Mouse (Mus musculus) heart, embryonic 16.5 days (tissue): ENCODE measurements at regions not wholly inside any gene's neighbourhood (a gene's known extent, or its start where the extent isn't known, plus 50 kb on each side); places are given as distances from the start of the nearest gene placed in this dataset.

Source experiments
- ATAC-seq: fragments of 200-750 bp; cut with Nextera tagmentation; replicated peaks from 2 replicates; pipeline ENCODE4 v1.8.0; 2017; ENCODE audit warnings: moderate number of reproducible peaks; ENCODE audit not compliant: insufficient read depth, low FRiP score; ENCODE audit errors: extremely low read depth
- H3K27ac ChIP-seq: fragments of 300-500 bp; sonication (generic); 2 replicates; pipeline ENCODE4 v1.5.1; 2014; ENCODE audit warnings: mild to moderate bottlenecking, low read length, control low read depth, moderate library complexity
- H3K27me3 ChIP-seq: fragments of 300-500 bp; sonication (generic); 2 replicates; pipeline ENCODE4 v1.6.1; 2014; ENCODE audit warnings: low read length, mixed read lengths; ENCODE audit not compliant: control insufficient read depth, insufficient read depth
- H3K36me3 ChIP-seq: fragments of 300-500 bp; sonication (generic); 2 replicates; pipeline ENCODE4 v1.6.1; 2014; ENCODE audit not compliant: control insufficient read depth, insufficient read depth
- H3K4me1 ChIP-seq: fragments of 300-500 bp; sonication (generic); 2 replicates; pipeline ENCODE4 v1.6.1; 2014; ENCODE audit warnings: low read length, mixed read lengths; ENCODE audit not compliant: control insufficient read depth, insufficient read depth
- H3K4me2 ChIP-seq: fragments of 300-500 bp; sonication (generic); 2 replicates; pipeline ENCODE4 v1.6.1; 2014; ENCODE audit warnings: low read depth, mild to moderate bottlenecking, control low read depth, low read length
- H3K4me3 ChIP-seq: fragments of 300-500 bp; sonication (generic); 2 replicates; pipeline ENCODE4 v1.5.1; 2014; ENCODE audit warnings: mild to moderate bottlenecking, control low read depth, low read length
- H3K9ac ChIP-seq: fragments of 300-500 bp; sonication (generic); 2 replicates; pipeline ENCODE4 v1.6.1; 2014; ENCODE audit warnings: low read length, control low read depth
- H3K9me3 ChIP-seq: fragments of 300-500 bp; sonication (generic); replicated peaks from 2 replicates; pipeline ENCODE4 v1.6.1; 2016; ENCODE audit warnings: low read length; ENCODE audit not compliant: control insufficient read depth
- WGBS: fragments of 180-500 bp; shearing (Covaris S2); extraction: QIAGEN DNeasy Blood & Tissue Kit; methylation state at CpG from one replicate; pipeline ENCODE4 v1.1.7; 2014; 5-methylcytosine and 5-hydroxymethylcytosine counted together

- H3K36me3 ChIP-seq: no peaks in the 10 kb centered on the region
- no peak overlapping the region for H3K9ac ChIP-seq
- H3K4me3 ChIP-seq: no peak overlapping the region
- no peak overlapping the region for H3K4me2 ChIP-seq
- H3K4me1 ChIP-seq: no peaks in the 10 kb centered on the region
- 36% methylated on average over 4 of the region's 4 CpGs for WGBS
- no peak overlapping the region for H3K27ac ChIP-seq
- no peak for ATAC-seq
- H3K27me3 ChIP-seq: no peaks in the 10 kb centered on the region
- H3K9me3 ChIP-seq: no peaks in the 10 kb centered on the region
Measured at GRCm38 (mm10) chr15:90333275-90333674, 109.2 kb downstream of the Alg10b start.

DNA sequence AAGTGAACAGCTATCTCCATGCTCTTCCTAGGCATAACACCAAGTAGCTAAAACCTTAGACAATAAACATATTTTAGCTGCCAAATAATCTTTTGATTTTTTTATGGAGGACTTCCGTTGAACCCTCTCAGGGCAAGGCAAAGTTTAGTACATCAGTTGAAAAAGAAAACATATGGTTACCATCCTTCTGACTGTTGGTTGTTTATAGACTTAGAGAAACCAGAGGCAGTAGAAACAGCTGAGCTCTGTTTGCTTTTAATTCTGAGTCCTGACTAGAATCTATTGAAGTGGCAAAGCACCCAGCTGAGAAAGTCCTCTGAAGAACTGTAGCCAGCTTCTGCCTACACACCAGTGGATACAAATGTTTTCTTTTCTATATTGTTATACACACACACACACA is 109.7 kb downstream of the Alg10b start:
- Histone ChIP-seq H3K27ac (no peak overlapping the region), H3K4me1 (no peaks in the 10 kb centered on the region), H3K27me3 (no peaks in the 10 kb centered on the region), H3K9me3 (no peaks in the 10 kb centered on the region), H3K36me3 (no peaks in the 10 kb centered on the region), H3K9ac (no peak overlapping the region), H3K4me3 (no peak overlapping the region), H3K4me2 (no peak overlapping the region)
- no peak for ATAC-seq
- WGBS: 48% methylated on average over 1 of the region's 1 CpGs

DNA sequence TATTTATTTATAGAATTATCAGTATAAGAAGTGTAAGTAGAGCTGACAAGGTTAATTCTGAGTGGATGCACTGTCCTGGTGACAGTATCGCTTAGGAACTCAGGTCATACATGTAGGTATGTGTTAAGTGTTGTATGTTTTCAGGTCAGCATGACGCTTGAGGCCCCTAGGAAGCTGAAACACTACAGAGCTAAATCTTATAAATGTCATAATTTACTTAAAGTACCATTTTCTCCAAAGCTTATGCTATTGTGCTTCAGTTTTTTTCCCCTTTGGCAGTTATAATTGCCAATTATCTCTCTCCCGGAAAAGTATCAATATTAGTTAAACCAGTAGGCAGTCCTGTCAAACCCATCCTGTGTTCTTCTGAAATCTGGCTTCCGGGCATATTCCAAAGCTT is 110.3 kb downstream of the Alg10b start:
- Histone ChIP-seq H3K4me1 (no peaks in the 10 kb centered on the region), H3K4me3 (no peak overlapping the region), H3K9ac (no peak overlapping the region), H3K36me3 (no peaks in the 10 kb centered on the region), H3K4me2 (no peak overlapping the region), H3K27ac (no peak overlapping the region), H3K9me3 (no peaks in the 10 kb centered on the region), H3K27me3 (no peaks in the 10 kb centered on the region)
- ATAC-seq: no peak
- 80% methylated on average over 4 of the region's 4 CpGs for WGBS

GRCm38 (mm10) chr15:90335506-90335905 is 111.4 kb downstream of the Alg10b start:
- Histone ChIP-seq H3K4me1 (no peaks in the 10 kb centered on the region), H3K9ac (no peak overlapping the region), H3K27ac (no peak overlapping the region), H3K4me3 (no peak overlapping the region), H3K4me2 (peak overlapping the region; percentile 8; the same call in 1 of the 2 replicates), H3K27me3 (no peaks in the 10 kb centered on the region), H3K9me3 (no peaks in the 10 kb centered on the region), H3K36me3 (no peaks in the 10 kb centered on the region)
- WGBS: 32% methylated on average over 7 of the region's 7 CpGs
- no peak for ATAC-seq

DNA sequence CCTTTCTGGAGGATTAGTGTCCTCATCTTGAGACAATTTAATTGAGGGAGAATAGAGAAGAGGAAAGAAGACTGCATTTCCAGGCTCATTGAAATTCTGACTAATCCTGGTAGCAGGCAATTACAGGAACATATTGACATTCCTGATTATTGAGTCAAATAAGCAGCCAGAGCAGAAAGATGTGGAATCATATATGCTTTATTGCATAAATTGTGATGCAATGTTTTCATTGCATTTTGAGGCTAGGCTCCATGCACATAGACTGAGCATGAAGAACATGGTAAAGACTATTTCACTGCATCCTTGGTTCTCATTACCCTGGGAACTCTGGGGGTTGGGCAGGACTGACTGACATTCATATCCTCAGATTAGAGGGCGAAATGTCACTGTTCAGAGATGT is 116.0 kb downstream of the Alg10b start:
- no peak overlapping the region for H3K4me3 ChIP-seq
- 73% methylated on average over 1 of the region's 1 CpGs for WGBS
- no peaks in the 10 kb centered on the region for H3K36me3 ChIP-seq
- no peaks in the 10 kb centered on the region for H3K4me1 ChIP-seq
- no peak overlapping the region for H3K27ac ChIP-seq
- no peaks in the 10 kb centered on the region for H3K27me3 ChIP-seq
- H3K9me3 ChIP-seq: no peaks in the 10 kb centered on the region
- no peak overlapping the region for H3K9ac ChIP-seq
- no peak overlapping the region for H3K4me2 ChIP-seq
- no peak for ATAC-seq

DNA sequence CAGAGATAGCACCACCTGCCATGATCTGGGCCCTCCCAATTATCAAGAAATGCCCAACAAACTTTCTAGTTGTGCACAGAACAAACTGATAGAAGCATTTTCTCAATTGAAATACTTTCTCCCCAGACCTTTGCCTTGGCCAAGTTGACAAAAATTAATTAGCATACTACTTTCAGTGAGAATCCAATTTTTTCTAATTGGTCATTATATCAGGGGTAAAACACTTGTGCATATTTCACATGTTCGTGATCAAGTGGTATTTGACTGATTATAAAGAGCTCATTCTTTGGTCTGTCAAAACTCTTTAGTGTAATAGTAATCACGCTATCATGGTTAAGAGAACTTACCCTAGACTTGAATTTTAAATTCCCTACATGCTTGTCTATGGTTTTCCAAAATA is 117.2 kb downstream of the Alg10b start:
- H3K9ac ChIP-seq: no peak overlapping the region
- no peak for ATAC-seq
- no peak overlapping the region for H3K4me3 ChIP-seq
- no peaks in the 10 kb centered on the region for H3K36me3 ChIP-seq
- WGBS: 80% methylated on average over 2 of the region's 2 CpGs
- no peaks in the 10 kb centered on the region for H3K27me3 ChIP-seq
- peaks cover 2% of the 10 kb centered on the region; the same call in 1 of the 2 replicates for H3K4me1 ChIP-seq
- H3K27ac ChIP-seq: no peak overlapping the region
- no peak overlapping the region for H3K4me2 ChIP-seq
- no peaks in the 10 kb centered on the region for H3K9me3 ChIP-seq

GRCm38 (mm10) chr15:90343771-90344170 is 119.7 kb downstream of the Alg10b start:
- H3K36me3 ChIP-seq: no peaks in the 10 kb centered on the region
- H3K4me2 ChIP-seq: no peak overlapping the region
- H3K4me3 ChIP-seq: no peak overlapping the region
- H3K9ac ChIP-seq: no peak overlapping the region
- no peaks in the 10 kb centered on the region for H3K27me3 ChIP-seq
- no peak overlapping the region for H3K27ac ChIP-seq
- 40% methylated on average over 1 of the region's 1 CpGs for WGBS
- no peak for ATAC-seq
- H3K4me1 ChIP-seq: peaks cover 3% of the 10 kb centered on the region; the same call in 1 of the 2 replicates
- H3K9me3 ChIP-seq: peaks cover 3% of the 10 kb centered on the region; the same call in 1 of the 2 replicates

- Histone ChIP-seq H3K36me3 (no peaks in the 10 kb centered on the region), H3K4me2 (no peak overlapping the region), H3K4me3 (no peak overlapping the region), H3K27me3 (no peaks in the 10 kb centered on the region), H3K27ac (no peak overlapping the region), H3K9ac (no peak overlapping the region), H3K4me1 (peaks cover 3% of the 10 kb centered on the region; the same call in 1 of the 2 replicates), H3K9me3 (peaks cover 3% of the 10 kb centered on the region; the same call in 1 of the 2 replicates)
- ATAC-seq: no peak
- 70% methylated on average over 4 of the region's 4 CpGs for WGBS
Measured at GRCm38 (mm10) chr15:90344956-90345355, 120.8 kb downstream of the Alg10b start.

DNA sequence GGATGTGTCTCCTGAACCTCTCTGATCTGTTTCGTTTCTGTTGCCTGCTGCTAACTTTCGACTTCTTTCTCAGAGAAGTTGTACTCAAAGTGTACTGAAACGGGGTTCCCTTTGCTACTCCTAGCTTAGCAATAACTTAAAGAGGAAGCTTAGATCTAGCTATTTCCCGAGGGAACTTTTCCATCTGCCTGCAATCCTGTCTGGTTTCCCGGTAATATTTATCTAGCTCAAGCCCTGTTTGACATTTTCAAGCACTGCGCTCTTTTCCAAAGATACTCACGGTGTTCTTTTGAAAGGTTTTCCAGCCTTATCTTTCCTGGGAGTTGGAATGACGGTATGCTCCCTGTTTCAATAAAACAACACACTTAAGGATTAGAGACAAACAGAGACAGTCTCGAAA is 122.1 kb downstream of the Alg10b start:
- peaks cover 3% of the 10 kb centered on the region; the same call in 1 of the 2 replicates for H3K9me3 ChIP-seq
- H3K4me2 ChIP-seq: peak overlapping the region; percentile 43
- H3K4me3 ChIP-seq: no peak overlapping the region
- peaks cover 3% of the 10 kb centered on the region; the same call in 1 of the 2 replicates for H3K4me1 ChIP-seq
- no peaks in the 10 kb centered on the region for H3K36me3 ChIP-seq
- H3K9ac ChIP-seq: no peak overlapping the region
- no peak for ATAC-seq
- 13% methylated on average over 9 of the region's 9 CpGs for WGBS
- H3K27me3 ChIP-seq: no peaks in the 10 kb centered on the region
- no peak overlapping the region for H3K27ac ChIP-seq
